Mouse (Mus musculus): ENCODE measurements around the gene Myo9b.

Myo9b gene

DNA sequence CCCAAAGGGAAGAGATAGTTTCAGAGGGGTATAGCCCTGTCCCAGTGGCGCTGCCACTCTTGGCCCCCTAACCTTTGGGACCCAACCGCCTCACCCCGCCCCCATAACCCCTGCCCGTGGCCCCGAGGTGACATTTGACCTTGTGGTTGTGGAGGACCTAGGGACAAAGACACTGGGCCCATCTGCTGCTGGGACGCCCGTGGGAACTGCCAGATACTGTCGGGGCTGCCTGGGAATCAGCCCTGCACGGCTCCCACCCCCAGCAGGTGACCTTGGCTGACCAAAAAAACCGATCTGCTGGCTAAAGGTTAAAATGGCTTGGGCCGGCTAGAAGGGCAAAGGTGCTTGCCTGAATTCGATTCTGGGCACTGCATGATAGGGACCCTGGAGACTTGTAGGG is 110.9 kb downstream of the Myo9b start:
- CTCF ChIA-PET, result no interaction called here

DNA sequence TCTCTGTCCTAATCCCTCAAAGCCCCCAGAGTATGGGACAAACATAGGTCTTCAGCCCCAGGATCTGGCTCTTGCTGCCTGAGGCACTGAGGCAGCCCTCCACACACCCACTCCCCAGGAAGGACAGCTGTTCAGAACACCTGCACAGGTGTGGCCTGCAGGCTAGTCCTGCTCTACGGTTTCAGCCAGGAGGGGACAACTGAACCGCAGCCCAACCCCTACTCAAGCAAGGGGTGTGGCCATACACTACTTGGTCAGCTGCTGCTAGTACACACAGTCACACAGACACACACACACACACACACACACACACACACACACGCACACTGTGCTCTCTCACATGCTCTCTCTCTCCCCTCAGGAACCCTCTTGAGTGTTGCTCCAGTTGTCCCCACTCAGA is 111.3 kb downstream of the Myo9b start:
- CTCF ChIA-PET, result no interaction called here

DNA sequence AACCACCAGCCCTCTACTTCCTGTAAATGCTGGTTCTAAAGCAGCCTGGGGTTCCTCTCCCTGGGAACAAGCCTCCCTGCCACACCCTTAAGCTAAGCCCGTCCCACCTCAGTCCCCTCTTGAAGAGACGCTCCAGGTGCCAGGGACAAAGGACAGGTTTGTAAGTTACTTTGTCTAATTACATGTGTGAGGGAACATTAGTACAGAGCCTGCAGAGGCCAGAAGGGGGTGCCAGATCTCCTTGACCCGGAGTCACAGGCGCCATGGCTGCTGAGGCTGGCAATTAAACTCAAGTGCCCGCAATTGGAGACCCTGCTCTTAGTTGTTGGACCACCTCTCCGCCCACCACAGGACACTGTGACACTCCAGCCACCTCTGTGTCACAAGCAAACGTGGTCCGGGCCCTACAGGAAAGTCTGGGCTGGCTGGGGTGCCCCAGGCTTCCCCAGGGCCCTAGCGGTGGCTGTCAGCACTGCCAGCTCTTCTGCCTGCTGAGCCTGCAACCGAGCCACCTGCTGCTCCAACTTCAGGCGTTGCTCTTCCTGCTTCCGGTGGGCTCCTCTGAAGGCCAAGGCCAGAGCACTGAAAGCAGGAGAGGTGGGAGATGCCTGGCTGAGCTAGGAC is 112.8 kb downstream of the Myo9b start:
- CTCF ChIA-PET, result no interaction called here

DNA sequence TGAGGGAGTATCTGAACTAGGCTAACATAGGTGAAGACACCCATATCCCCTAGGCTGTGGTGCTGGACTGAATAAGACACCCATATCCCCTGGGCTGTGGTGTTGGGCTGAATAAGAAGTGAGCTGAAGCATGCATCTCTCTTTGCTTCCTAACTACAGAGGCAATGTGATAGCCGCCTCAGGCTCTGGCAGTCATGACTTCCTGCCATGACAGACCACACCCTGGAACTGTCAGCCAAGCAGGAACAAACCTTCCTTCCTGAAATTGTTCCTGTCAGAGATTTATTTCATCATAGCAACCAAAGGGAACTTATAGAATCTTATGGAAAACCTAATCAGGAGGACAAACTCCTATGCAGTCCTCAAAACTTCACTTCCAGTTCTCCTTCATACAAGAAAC is 115.8 kb downstream of the Myo9b start:
- CTCF ChIA-PET, result no interaction called here

DNA sequence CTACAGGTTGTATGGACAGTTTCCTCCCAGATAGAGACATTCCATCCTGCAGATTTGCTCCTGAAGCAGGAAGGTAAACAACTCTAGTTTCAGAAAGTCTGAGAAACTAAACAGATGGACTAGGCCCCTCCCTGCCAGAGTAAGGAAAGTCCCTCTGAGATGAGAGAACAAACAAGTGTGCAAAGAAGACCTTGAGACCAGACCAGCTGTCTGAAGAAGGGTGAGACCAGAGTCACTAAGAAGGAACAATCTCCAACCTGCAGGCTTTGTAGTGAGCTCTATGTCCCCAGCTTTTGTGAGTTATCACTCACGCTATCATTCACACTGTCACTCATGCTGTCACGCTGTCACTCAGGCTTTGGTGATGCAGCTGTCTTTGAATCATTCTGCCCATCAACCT is 119.2 kb downstream of the Myo9b start:
- CTCF ChIA-PET, result no interaction called here

DNA sequence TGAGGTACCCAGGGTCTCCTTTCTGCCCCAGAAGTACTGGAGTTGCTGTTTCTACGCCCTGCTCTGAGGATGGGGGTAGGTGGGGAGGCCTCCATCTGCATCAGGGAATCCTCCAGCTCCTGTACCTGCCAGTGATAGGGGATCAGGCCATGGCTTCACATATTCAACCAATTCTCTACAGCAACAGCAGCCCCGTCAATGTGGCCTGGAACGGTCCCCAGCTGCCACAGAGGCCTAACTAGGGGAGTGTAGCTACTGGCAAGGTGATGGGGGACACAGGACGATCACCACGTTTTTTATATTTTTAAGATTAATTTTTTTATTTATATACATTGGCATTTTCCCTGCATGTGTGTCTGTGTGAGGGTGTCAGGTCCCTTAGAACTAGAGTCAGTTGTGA is 119.9 kb downstream of the Myo9b start:
- CTCF ChIA-PET, result no interaction called here

DNA sequence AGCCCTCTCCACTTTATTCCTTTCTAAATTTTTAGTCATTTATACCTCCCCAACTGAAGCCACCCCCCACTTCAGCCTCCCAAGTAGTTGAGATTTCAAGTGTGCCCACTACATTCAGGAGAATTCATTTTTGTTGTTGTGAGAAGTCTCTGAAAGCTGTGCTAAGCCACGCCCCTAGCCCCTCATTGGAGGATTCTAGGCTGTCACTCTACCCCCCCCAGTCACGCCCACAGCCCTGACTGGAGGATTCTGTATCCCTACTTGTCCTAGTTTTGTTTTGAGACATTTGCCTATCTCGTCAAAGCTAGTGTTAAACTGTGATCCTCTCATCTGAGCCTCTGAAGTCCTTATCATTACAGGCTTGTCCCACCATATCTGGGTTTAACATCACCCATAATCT is 120.4 kb downstream of the Myo9b start:
- CTCF ChIA-PET, result no interaction called here

DNA sequence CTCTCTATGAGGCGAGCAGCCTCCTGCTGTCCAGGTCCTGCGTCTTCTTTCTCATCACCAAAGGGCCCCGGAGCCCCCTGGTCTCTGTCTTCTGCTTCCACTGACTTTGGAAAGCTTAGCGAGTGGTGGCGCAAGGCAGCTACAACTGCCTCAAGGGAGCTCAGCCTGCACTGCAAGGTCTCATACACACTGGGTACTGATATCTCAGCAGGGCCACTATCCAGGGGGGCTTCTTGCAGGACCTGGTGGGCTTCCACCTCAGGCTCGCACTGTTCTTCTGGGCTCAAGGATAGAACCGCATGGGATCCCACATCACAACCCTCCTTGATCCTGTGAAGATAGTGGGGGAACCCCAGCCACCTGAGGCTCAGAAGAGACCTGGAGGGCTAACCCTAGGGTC is 122.0 kb downstream of the Myo9b start:
- CTCF ChIA-PET, result no interaction called here

DNA sequence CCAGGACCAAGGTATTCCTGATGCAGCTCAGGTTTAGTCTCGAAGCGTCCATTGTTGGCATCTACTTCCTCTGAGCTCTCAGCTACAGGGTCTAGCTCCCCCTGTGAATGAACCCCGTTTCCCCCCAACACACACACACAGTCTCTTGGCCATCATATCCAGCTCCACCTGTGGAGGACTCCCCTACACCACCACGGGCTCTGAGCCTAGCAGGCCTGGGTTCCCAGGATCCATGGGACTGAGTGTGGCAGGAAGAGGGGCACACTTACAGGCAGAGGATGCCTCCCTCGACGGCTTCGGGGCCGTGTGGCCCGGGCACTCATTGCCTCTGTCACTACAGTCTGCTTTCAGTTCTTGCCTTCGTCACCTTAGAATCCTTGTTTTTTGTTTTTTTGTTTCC is 122.6 kb downstream of the Myo9b start:
- CTCF ChIA-PET, result no interaction called here

DNA sequence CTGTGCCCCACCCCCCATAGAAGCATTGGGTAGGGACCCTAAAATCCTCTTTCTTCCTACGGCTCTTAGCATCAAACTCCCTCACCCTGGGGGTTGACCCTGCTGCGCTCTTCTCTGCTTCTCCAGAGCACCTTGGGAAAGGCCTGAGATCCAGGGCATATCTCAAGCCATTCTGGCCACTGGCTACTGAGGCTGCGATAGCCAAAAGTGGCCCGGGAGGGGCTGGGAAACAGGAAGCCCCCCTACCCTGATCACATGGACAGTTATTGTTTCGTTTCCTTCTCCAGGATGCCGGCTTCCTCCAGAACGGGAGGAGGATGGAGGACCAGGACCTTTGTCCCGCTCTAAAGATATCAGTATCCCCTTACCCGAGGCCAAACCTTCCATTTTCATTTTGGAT is 123.1 kb downstream of the Myo9b start, which contains the start of gene Ushbp1:
Ushbp1 (minus strand) TSS at position 174 of the 400 bp plus-strand sequence.
- CTCF ChIA-PET, result no interaction called here

DNA sequence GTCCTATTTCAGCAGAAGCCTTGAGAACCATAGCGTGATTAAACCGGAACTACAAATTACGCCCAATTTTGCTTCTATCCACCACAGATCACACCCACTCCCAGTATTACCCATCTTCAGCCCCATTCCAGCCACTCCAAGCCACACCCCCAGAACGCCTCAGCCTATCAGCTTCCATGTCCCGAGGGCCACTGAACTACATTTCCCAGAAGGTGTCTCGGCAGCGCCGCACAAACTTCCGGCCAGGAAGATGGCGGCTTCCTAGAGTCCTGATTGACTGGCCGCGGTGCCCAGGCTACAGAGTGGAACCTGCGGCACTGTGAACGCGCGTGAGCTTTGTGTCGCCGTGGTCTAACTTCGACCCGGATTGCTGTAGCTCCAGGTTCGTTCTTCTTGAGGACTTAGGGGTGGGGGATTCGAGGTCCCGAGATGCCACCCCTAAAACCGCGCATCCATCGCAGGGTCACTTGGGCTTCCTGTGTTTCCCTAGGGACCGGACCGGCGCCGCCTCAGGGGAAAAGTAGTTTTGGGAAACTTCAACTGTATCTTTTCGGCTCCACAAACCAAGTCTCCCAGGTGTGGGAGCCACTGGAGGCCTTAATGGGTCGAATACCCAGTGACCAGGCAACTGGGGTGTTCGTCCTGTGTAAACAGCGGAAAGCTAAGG is 124.3 kb downstream of the Myo9b start, which contains the start of gene Babam1:
Babam1 (plus strand) TSS at position 223 of the 667 bp plus-strand sequence.
- CTCF ChIA-PET, result no interaction called here

DNA sequence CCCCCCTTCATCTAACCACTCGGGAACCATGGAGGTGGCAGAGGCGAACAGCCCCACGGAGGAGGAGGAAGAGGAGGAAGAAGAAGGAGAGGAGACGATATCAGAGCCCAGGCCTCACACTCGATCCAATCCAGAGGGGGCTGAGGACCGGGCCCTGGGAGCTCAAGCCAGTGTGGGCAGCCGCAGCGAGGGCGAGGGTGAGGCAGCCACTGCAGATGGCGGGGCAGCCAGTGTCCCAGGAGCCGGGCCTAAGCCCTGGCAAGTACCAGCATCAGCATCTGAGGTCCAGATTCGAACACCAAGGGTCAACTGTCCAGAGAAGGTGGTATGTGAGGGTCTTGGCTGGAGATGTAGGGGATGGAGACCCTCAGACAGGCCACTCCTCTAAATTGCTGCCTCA is 125.2 kb downstream of the Myo9b start:
- CTCF ChIA-PET, result no interaction called here

DNA sequence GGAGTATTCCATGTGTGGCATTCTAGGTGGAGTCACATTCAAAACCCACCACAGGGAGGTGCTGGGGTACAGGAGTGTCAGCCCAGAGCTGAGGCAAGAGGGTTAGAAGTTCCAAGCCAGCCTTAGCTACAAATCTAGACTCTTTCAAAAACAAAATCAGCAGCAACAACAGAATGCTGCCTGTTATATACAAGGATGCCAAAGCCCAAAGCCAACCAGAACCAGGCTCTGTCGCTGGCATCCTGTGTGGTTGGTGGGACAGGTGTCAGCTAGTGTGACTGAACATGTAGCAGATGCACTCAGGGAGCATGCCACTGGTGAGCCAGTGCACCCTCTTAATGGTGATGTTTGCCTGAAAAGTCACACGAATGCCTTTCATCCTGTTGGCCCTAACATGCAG is 128.3 kb downstream of the Myo9b start:
- CTCF ChIA-PET, result no interaction called here

DNA sequence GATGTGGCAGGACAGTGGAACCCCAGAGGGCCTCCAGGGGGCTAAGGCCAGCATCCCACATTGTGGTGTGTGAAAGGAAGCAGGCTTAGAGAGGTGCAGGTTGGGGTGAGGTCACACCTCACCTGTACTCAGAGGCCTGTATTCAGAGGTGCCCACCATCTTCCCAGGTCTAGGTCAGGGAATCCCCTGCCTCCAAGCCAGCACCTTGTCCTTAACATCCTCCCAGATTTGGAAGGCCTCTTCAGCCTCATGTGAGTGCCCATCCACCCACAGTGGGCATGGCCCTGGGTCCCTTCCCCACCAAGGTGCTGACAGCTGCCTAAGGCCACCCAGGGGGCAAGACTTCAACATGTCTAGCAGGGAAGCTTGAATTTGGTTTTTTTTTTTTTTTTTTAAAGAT is 128.9 kb downstream of the Myo9b start:
- CTCF ChIA-PET, result no interaction called here

DNA sequence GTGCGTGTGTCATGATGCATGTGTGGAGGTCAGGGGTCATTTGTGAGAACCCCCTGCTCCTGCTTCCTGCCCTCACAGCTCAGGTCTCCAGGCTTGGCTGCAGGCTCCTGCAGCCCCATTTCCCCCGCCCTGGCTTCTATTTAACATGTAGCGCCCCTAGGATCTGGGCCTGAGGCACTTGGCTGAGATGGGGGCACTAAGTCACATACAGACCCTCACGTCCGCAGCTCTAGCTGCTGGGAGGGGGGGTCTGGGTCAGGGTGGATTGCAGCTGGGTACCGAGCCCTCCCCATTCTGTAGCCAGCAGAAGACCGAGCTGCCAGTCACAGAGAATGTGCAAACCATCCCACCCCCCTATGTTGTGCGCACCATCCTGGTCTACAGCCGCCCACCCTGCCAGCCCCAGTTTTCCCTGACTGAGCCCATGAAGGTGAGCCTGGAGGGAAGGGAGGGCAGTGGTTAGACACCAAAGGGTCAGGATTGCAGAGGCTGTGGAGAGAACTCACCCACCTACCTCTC is 130.0 kb downstream of the Myo9b start:
- CTCF ChIA-PET, result no interaction called here

DNA sequence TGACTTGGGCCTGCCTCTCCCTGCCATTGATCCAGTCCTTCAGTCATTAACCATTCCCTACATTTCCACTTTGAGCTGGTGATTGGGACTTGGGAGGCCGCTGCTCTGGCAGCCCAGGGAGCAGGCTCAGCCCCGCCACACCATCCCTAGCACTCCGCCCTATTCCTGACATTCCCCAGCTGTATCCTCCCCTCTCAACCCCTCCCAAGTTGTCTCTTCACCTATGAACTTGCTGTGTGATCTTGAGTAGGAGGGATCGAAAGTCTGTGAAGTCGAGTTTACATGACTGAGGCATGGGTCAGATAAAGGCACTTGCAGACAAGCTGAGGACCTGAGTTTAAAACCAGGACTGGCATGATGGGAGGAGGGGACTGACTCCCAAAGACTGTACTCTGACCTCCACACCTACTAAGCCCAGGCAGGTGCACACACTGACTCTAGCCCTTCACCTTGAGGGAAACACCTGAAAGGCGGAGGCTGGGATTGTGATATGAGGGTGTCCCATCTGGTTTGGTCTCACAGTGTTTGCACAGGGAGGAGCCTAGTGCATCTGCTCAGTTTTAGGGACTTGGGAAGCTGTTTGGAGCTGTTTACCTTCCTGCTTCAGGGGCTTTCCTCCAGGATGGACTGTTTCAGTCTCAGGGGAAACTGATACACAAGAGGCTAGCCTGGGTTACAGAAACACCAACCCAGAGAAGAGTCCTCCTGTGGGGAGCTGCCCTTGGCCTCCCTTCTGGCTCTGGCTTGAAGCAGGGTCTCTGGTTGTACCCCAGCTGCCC is 130.8 kb downstream of the Myo9b start:
- CTCF ChIA-PET, result no interaction called here

DNA sequence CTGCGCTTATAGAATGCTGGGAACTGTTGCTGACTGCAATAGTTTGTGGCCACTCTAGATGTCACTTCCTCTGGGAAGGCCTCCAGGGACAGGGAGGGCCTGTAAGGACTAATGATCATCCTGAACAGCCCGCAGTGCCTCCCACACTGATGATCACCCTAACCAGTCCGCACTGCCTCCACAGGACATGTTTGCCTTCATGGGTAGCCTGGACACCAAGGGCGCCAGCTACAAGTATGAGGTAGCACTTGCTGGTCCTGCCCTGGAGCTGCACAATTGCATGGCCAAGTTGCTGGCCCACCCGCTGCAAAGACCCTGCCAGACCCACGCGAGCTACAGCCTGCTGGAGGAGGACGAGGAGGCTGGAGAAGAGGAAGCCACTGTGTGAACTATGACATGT is 131.5 kb downstream of the Myo9b start:
- CTCF ChIA-PET, result interaction anchor here (1.7 kb wide), 1 partner anchor 60 kb away, joined by 5 read pairs; no protein-coding TSS in a partner anchor

DNA sequence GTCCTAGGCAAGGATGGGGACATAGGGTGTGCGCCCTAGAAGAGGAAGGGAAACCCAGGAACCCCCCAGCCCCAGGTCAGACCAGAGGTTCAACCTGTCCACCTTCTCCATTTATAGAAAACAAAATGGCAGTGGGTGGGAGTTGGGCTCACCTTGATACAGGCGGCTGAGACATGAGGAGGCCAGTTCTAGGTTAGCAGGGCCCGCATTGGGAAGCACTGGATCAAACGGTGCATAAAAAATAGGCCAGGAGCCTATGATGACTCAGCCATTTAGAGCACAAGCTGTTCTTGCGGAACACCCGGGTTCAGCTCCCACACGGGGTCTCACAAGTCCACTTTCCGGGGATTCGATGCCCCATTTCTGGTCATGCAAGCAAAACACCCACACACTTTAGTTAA is 132.4 kb downstream of the Myo9b start:
- CTCF ChIA-PET, result interaction anchor here (1.7 kb wide), 1 partner anchor 61 kb away, joined by 5 read pairs; no protein-coding TSS in a partner anchor

DNA sequence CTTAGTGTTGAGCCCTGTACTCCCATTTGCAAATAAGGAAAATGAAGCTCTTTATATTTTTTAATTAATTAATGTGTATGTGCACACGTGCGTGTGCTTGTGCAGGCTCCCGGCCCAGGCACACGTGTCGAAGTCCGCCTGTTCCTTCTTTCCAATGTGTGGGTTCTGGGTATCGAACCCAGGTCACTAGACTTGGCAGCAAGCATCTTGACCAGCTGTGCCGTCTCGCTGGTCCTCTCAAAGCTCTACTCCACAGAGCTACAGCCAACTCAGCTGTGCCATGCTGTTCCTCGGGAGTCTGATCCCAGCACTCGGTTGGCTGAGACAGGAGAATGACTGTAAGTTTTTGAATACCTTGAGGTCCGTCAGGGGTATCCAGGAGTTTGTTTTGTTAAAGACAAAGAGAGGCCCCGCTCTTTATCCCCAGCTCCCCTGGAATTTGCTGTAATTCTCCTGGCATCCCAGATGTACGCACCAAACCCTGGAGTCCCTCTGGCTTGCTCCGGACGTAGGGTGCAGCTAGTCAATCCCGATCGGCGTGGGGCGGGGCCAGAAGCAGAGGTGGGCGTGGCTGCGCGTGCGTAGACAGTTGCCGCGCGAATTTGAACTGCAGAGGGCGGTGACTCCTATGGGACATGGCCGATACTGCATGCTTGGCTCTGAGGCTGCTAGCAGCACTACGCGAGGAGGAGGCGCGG is 133.0 kb downstream of the Myo9b start, which contains the start of gene Ankle1:
Ankle1 (plus strand) TSS at position 610 of the 698 bp plus-strand sequence.
- CTCF ChIA-PET, result interaction anchor here (1.7 kb wide), 1 partner anchor 62 kb away, joined by 5 read pairs; no protein-coding TSS in a partner anchor

DNA sequence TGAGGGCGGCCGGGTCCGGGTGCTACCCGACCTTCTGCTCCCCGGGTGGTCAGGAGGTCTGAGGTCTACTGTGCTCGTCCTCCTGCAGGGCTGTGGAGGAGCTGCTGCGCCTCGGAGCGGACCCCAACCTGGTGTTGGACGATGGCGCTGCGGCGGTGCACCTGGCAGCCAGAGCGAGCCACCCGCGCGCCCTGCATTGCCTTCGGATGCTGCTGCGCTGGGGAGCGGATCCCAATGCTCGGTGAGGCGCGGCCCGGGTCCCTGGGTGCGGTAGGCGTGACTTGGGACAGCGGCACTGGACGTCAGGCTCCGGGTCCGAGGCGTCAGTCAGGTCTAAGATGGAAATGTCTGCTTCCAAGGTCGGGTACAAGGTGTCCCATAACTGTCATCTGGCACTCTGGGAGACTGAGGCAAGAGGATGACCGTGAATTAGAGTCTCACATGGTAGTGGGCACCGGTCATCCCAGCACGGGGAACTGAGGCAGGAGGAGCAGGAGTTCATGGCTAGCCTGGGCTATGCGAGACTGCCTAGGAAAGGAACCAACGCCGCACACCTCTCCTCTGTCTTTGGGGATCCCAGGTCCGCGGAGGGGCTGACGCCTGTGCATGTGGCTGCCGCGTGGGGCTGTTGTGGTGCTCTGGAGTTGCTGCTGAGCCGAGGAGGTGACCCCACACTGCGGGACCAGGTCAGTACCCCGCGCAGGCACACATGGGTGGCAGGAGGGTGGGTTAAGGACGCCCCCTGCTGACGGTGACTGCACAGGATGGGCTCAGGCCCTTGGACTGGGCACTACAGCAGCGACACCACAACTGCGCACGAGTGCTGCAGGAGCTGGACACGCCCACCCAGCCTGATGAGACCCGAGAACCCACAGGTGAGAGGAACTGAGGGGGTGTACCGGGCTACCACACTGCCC is 133.8 kb downstream of the Myo9b start:
- CTCF ChIA-PET, result no interaction called here

DNA sequence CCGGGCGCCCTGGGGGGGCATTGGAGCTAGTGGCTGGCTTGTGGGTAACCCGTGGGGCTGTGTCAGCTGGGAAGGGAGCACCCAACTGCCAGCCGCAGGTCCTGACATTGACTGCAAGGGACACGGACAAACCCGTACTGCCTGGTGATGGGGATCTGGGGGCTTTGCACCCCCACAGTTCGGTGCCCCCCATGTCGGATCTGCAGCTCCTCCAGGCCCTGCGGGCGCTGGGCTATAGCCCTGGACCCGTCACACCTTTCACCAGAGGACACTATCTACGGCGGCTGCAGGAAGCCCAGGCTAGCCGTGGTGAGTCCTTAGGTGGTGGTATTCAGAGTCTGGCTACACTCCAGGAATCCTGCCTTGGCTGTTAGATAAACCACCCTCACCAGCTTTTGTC is 134.9 kb downstream of the Myo9b start:
- CTCF ChIA-PET, result no interaction called here

All from spleen, embryonic (tissue).